Mouse (Mus musculus) heart, postnatal 0 days (tissue): ENCODE measurements around the gene Ccdc27.

ENCODE experiments used
- CTCF ChIP-seq: IDR thresholded peaks from 2 replicates; pipeline ENCODE4 v1.5.1; 2016; ENCODE audit warnings: antibody characterized with exemption, control low read depth, low read depth
- EP300 ChIP-seq: IDR thresholded peaks from 2 replicates; pipeline ENCODE4 v1.6.1; 2016; ENCODE audit warnings: antibody characterized with exemption, low read depth

DNA sequence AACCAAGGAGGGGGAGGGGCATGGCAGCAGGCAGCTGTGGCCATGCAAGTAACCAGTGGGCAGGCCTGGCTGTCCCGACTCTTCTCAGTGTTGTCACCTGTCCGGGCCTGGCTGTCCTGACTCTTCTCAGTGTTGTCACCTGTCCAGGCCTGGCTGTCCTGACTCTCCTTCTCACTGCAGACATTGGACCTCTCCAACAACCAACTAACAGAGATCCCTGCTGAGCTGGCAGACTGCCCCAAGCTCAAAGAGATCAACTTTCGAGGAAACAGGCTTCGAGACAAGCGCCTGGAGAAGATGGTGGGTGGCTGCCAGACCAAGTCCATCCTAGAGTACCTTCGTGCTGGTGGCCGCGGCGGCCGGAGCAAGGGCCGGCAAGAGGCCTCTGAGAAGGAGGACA lies 27.0 kb downstream of the Ccdc27 start:
- TF ChIP-seq CTCF: no peak
- TF ChIP-seq EP300: no peak
